Mouse (Mus musculus) 3T3-L1 (cell line): ENCODE data around the gene Oxgr1.

Source experiments
- DNase-seq: peaks from one replicate; pipeline ENCODE4 v3.0.0-alpha.2; 2015; ENCODE audit warnings: low read depth, low spot score

The Oxgr1 gene

GRCm38 (mm10) chr14:119980698-119981235 is 61.5 kb downstream of the Oxgr1 start:
- no peak for DNase-seq
